Mouse (Mus musculus) heart, postnatal 0 days (tissue): Measurements from ENCODE around the gene Pskh1. TPM values are rescaled to one million over a fixed set of nuclear protein-coding genes. Genes with fewer than 3 reads are reported as not detected.

ENCODE experiments used
- ATAC-seq: fragments of 200-750 bp; cut with Nextera tagmentation; 2 replicates; pipeline ENCODE4 v1.8.0; 2017; ENCODE audit warnings: low read depth, moderate number of reproducible peaks, moderate library complexity; ENCODE audit not compliant: insufficient read depth
- DNase-seq: peaks from one replicate; pipeline ENCODE4 v3.0.0-alpha.2; 2016; ENCODE audit warnings: low spot score
- H3K27ac ChIP-seq: fragments of 300-500 bp; sonication (generic); 2 replicates; pipeline ENCODE4 v1.5.1; 2014; ENCODE audit warnings: low read depth, mild to moderate bottlenecking
- H3K27me3 ChIP-seq: fragments of 300-500 bp; sonication (generic); 2 replicates; pipeline ENCODE4 v1.6.1; 2014; ENCODE audit warnings: low read length, mixed read lengths; ENCODE audit not compliant: control insufficient read depth, insufficient read depth
- H3K36me3 ChIP-seq: fragments of 300-500 bp; sonication (generic); replicated peaks from 2 replicates; pipeline ENCODE4 v1.6.1; 2014; ENCODE audit warnings: low read length, mixed read lengths; ENCODE audit not compliant: control insufficient read depth, insufficient read depth
- H3K4me1 ChIP-seq: fragments of 300-500 bp; sonication (generic); 2 replicates; pipeline ENCODE4 v1.6.1; 2014; ENCODE audit warnings: antibody characterized with exemption; ENCODE audit not compliant: control insufficient read depth, insufficient read depth
- H3K4me2 ChIP-seq: fragments of 300-500 bp; sonication (generic); 2 replicates; pipeline ENCODE4 v1.6.1; 2014; ENCODE audit warnings: low read depth, mild to moderate bottlenecking, low read length, moderate library complexity
- H3K4me3 ChIP-seq: fragments of 300-500 bp; sonication (generic); 2 replicates; pipeline ENCODE4 v1.5.1; 2014; ENCODE audit warnings: low read depth, low read length
- H3K9ac ChIP-seq: fragments of 300-500 bp; sonication (generic); replicated peaks from 2 replicates; pipeline ENCODE4 v1.6.1; 2014; ENCODE audit warnings: low read depth, low read length, mixed read lengths
- H3K9me3 ChIP-seq: fragments of 300-500 bp; sonication (generic); replicated peaks from 2 replicates; pipeline ENCODE4 v1.6.1; 2016; ENCODE audit warnings: low read length; ENCODE audit not compliant: control insufficient read depth
- CTCF ChIP-seq: IDR thresholded peaks from 2 replicates; pipeline ENCODE4 v1.5.1; 2016; ENCODE audit warnings: antibody characterized with exemption, control low read depth, low read depth
- EP300 ChIP-seq: IDR thresholded peaks from 2 replicates; pipeline ENCODE4 v1.6.1; 2016; ENCODE audit warnings: antibody characterized with exemption, low read depth
- WGBS: fragments of 180-500 bp; shearing (Covaris S2); extraction: QIAGEN DNeasy Blood & Tissue Kit; methylation state at CpG from one replicate; pipeline ENCODE4 v1.1.7; 2014; 5-methylcytosine and 5-hydroxymethylcytosine counted together
- polyA plus RNA-seq: library from polyadenylated mRNA; unstranded; fragments of >200 nt; fragmentation: Nextera tagmentation; extraction: Ambion mirVana; gene quantifications from 2 replicates; pipeline ENCODE4 v1.2.1, GENCODE M21; 2015
- total RNA-seq: library from RNA; depleted of rRNA; stranded (reverse); fragments of >200 nt; gene quantifications from 2 replicates; pipeline ENCODE4 v1.2.3, GENCODE M21; 2014; ENCODE audit warnings: low replicate concordance

The Pskh1 gene
- total and polyA plus RNA-seq, 2 experiments from 2014 or later: 15.4 to 44.2 TPM

- H3K27me3 ChIP-seq: no peaks in the 10 kb centered on the region
- ATAC-seq (peak; percentile 91), DNase-seq (peak; percentile 88)
- H3K4me2 ChIP-seq: peak within 1 kb of the TSS; percentile 78
- 0 out of 2 replicates have a peak, but pooled peaks have one; percentile 44 for TF ChIP-seq EP300
- TF ChIP-seq CTCF: no peak
- peak within 1 kb of the TSS; percentile 87 for H3K4me3 ChIP-seq
- peak within 1 kb of the TSS; percentile 95 for H3K27ac ChIP-seq
- peak within 1 kb of the TSS; percentile 77 for H3K9ac ChIP-seq
- under 1% methylated on average over 32 of the region's 47 CpGs for WGBS
- H3K4me1 ChIP-seq: peaks cover 33% of the 10 kb centered on the region
- H3K36me3 ChIP-seq: no peaks in the 10 kb centered on the region
- no peaks in the 10 kb centered on the region for H3K9me3 ChIP-seq
Measured at GRCm38 (mm10) chr8:105965905-105966341, 65.7 kb downstream of the Pskh1 start, which contains the start of gene Slc12a4. TSS of gene Slc12a4 (minus strand) at chr8:105966097.

GRCm38 (mm10) chr8:105966692-105967311 lies 66.6 kb downstream of the Pskh1 start:
- Histone ChIP-seq H3K36me3 (no peaks in the 10 kb centered on the region), H3K9ac (no peak overlapping the region), H3K4me1 (peaks cover 27% of the 10 kb centered on the region), H3K9me3 (no peaks in the 10 kb centered on the region), H3K4me3 (peak overlapping the region; percentile 87), H3K27ac (peak overlapping the region; percentile 95), H3K27me3 (no peaks in the 10 kb centered on the region), H3K4me2 (peak overlapping the region; percentile 78)
- ATAC-seq: no peak; the same call in 1 of the 2 replicates
- DNase-seq: peak; percentile 46
- 14% methylated on average over 19 of the region's 19 CpGs for WGBS
- no peak for TF ChIP-seq CTCF
- TF ChIP-seq EP300: no peak

- 69% methylated on average over 1 of the region's 1 CpGs for WGBS
- DNase-seq (no peak), ATAC-seq (no peak)
- H3K4me3 ChIP-seq: no peak overlapping the region
- no peak overlapping the region for H3K9ac ChIP-seq
- TF ChIP-seq CTCF: no peak
- no peak for TF ChIP-seq EP300
- no peaks in the 10 kb centered on the region for H3K27me3 ChIP-seq
- no peak overlapping the region for H3K27ac ChIP-seq
- H3K9me3 ChIP-seq: no peaks in the 10 kb centered on the region
- peaks cover 19% of the 10 kb centered on the region for H3K4me1 ChIP-seq
- H3K4me2 ChIP-seq: no peak overlapping the region
- H3K36me3 ChIP-seq: no peaks in the 10 kb centered on the region
Measured at GRCm38 (mm10) chr8:105969367-105969766, 69.1 kb downstream of the Pskh1 start.

- H3K9me3 ChIP-seq: no peaks in the 10 kb centered on the region
- no peak overlapping the region for H3K4me2 ChIP-seq
- TF ChIP-seq CTCF (no peak), EP300 (no peak)
- 75% methylated on average over 8 of the region's 8 CpGs for WGBS
- DNase-seq (no peak), ATAC-seq (no peak)
- no peaks in the 10 kb centered on the region for H3K27me3 ChIP-seq
- no peak overlapping the region for H3K9ac ChIP-seq
- no peak overlapping the region for H3K27ac ChIP-seq
- H3K4me3 ChIP-seq: no peak overlapping the region
- H3K4me1 ChIP-seq: peaks cover 11% of the 10 kb centered on the region; the same call in 1 of the 2 replicates
- H3K36me3 ChIP-seq: no peaks in the 10 kb centered on the region
Measured at GRCm38 (mm10) chr8:105971019-105971720, 70.9 kb downstream of the Pskh1 start.

- Histone ChIP-seq H3K27me3 (no peaks in the 10 kb centered on the region), H3K9me3 (no peaks in the 10 kb centered on the region), H3K27ac (no peak overlapping the region), H3K4me2 (no peak overlapping the region), H3K4me3 (no peak overlapping the region), H3K9ac (no peak overlapping the region), H3K4me1 (no peaks in the 10 kb centered on the region), H3K36me3 (no peaks in the 10 kb centered on the region)
- 63% methylated on average over 7 of the region's 7 CpGs for WGBS
- ATAC-seq (no peak), DNase-seq (no peak)
- TF ChIP-seq EP300 (no peak), CTCF (no peak)
Measured at GRCm38 (mm10) chr8:105975363-105975762, 75.1 kb downstream of the Pskh1 start.
